Mouse (Mus musculus) neural tube, embryonic 13.5 days (tissue): ENCODE measurements at regions not wholly inside any gene's neighbourhood (a gene's known extent, or its start where the extent isn't known, plus 50 kb on each side); places are given as distances from the start of the nearest gene placed in this dataset. TPM values are rescaled to one million over a fixed set of nuclear protein-coding genes. Genes with fewer than 3 reads are reported as not detected.

Experiments used
- microRNA-seq: library from miRNA; unstranded; fragments of <30 nt; microRNA quantifications from one replicate; pipeline ENCODE4, GENCODE M21; 2016

Small RNA genes in the stretch of these regions (microRNA-seq; reads per million reads assigned to microRNA genes)
- gene Gm25649 = not detected
